Mouse (Mus musculus): Measurements from ENCODE around the gene Arhgap4. TPM values are rescaled to one million over a fixed set of nuclear protein-coding genes. Genes with fewer than 3 reads are reported as not detected.

Arhgap4 gene
- polyA plus RNA-seq, 1 experiment from 2014 or later: 1.7 TPM

- 22% methylated on average over 21 of the region's 26 CpGs for WGBS
Measured at GRCm38 (mm10) chrX:73911156-73911555, 10.5 kb downstream of the Arhgap4 start.

DNA sequence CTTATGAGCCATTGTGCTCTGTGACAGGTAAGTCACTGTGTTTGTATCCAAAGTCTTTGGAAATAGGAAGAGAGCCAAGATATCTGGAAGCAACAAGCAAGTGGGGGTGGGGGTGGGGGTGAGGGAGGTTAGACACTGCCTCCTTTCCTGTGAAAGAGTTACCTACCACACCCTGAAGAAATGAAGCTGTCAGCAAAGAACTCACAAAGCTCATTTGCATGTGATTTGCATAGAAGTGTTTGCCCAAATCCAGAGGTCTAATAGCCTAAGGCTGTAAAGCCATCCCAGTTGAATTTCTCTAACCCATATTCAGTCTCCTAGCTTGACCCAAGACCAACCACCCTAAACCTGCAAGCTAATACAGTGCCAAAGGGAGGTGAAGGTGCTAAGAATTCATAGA is 11.2 kb downstream of the Arhgap4 start:
- H3K4me2 ChIP-seq: no peak overlapping the region

More at GRCm38 (mm10) chrX:73911156-73911555, 10.5 kb downstream of the Arhgap4 start:
- Histone ChIP-seq H3K9ac (no peak overlapping the region), H3K4me1 (peaks cover 6% of the 10 kb centered on the region; the same call in 1 of the 2 replicates), H3K36me3 (ENCODE audit: poor library complexity, severe bottlenecking) (no peaks in the 10 kb centered on the region), H3K4me2 (peak overlapping the region; percentile 49), H3K9me3 (replicated peaks) (no peaks in the 10 kb centered on the region), H3K27me3 (no peaks in the 10 kb centered on the region), H3K4me3 (no peak overlapping the region), H3K27ac (no peak overlapping the region)
- no peak for ATAC-seq

GRCm38 (mm10) chrX:73910049-73910448 is 11.6 kb downstream of the Arhgap4 start:
- Histone ChIP-seq H3K27ac (no peak overlapping the region), H3K4me1 (peaks cover 6% of the 10 kb centered on the region; the same call in 1 of the 2 replicates), H3K4me3 (no peak overlapping the region), H3K4me2 (no peak overlapping the region), H3K9ac (no peak overlapping the region), H3K9me3 (replicated peaks) (no peaks in the 10 kb centered on the region), H3K27me3 (no peaks in the 10 kb centered on the region), H3K36me3 (ENCODE audit: poor library complexity, severe bottlenecking) (no peaks in the 10 kb centered on the region)
- WGBS: 67% methylated on average over 1 of the region's 1 CpGs
- no peak for ATAC-seq

More for the DNA sequence above, 11.2 kb downstream of the Arhgap4 start:
- peaks cover 6% of the 10 kb centered on the region; the same call in 1 of the 2 replicates for H3K4me1 ChIP-seq
- no peak overlapping the region for H3K27ac ChIP-seq
- H3K36me3 ChIP-seq (ENCODE audit: poor library complexity, severe bottlenecking): no peaks in the 10 kb centered on the region
- no peaks in the 10 kb centered on the region for H3K27me3 ChIP-seq
- ATAC-seq: no peak
- no peak overlapping the region for H3K4me3 ChIP-seq
- H3K9ac ChIP-seq: no peak overlapping the region
- no peaks in the 10 kb centered on the region for H3K9me3 ChIP-seq (replicated peaks)

DNA sequence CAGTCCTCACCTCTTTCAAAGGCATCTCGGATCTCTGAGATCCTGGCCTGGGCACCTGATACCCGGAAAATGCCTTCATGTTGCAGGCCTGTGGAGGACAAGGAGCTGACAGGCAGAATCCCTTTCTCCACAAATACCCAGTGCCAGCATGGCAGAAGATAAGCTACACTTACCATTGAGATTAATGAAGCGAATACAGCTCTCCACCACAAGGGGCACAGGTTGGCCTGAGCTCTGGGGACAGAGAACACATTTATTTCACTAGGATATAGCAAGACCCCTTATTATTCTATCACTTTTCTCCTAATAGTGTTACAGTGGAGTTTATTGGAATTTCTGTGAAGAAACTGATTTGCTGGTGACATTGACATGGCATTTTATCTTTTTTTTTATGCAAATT is 23.7 kb downstream of the Arhgap4 start:
- Histone ChIP-seq H3K9me3 (replicated peaks) (no peaks in the 10 kb centered on the region), H3K36me3 (ENCODE audit: poor library complexity, severe bottlenecking) (no peaks in the 10 kb centered on the region)
- WGBS: 74% methylated on average over 3 of the region's 3 CpGs

GRCm38 (mm10) chrX:73895719-73896118 is 26.0 kb downstream of the Arhgap4 start, which contains the start of gene L1cam:
Gene L1cam, minus strand, starts transcription at chrX:73896105.
- H3K9ac ChIP-seq: no peak within 1 kb of the TSS
- H3K27me3 ChIP-seq: no peaks in the 10 kb centered on the region
- WGBS: 25% methylated on average over 2 of the region's 2 CpGs
- H3K27ac ChIP-seq: no peak within 1 kb of the TSS
- no peak within 1 kb of the TSS for H3K4me2 ChIP-seq
- no peak within 1 kb of the TSS for H3K4me3 ChIP-seq
- ATAC-seq: no peak
- H3K4me1 ChIP-seq: no peaks in the 10 kb centered on the region
- no peaks in the 10 kb centered on the region for H3K36me3 ChIP-seq (ENCODE audit: poor library complexity, severe bottlenecking)
- H3K9me3 ChIP-seq (replicated peaks): no peaks in the 10 kb centered on the region

More for the DNA sequence above, 23.7 kb downstream of the Arhgap4 start:
- Histone ChIP-seq H3K9ac (no peak overlapping the region), H3K27me3 (no peaks in the 10 kb centered on the region), H3K4me1 (no peaks in the 10 kb centered on the region), H3K4me2 (no peak overlapping the region), H3K4me3 (no peak overlapping the region), H3K27ac (no peak overlapping the region)
- ATAC-seq: no peak

GRCm38 (mm10) chrX:73892833-73893232 is 28.8 kb downstream of the Arhgap4 start:
- 89% methylated on average over 14 of the region's 14 CpGs for WGBS
- no peak overlapping the region for H3K9ac ChIP-seq
- H3K27ac ChIP-seq: no peak overlapping the region
- no peaks in the 10 kb centered on the region for H3K9me3 ChIP-seq (replicated peaks)
- no peak overlapping the region for H3K4me2 ChIP-seq
- H3K36me3 ChIP-seq (ENCODE audit: poor library complexity, severe bottlenecking): no peaks in the 10 kb centered on the region
- no peaks in the 10 kb centered on the region for H3K4me1 ChIP-seq
- H3K4me3 ChIP-seq: no peak overlapping the region
- no peaks in the 10 kb centered on the region for H3K27me3 ChIP-seq
- ATAC-seq: no peak

- Histone ChIP-seq H3K4me1 (no peaks in the 10 kb centered on the region), H3K9me3 (replicated peaks) (no peaks in the 10 kb centered on the region), H3K27me3 (no peaks in the 10 kb centered on the region), H3K27ac (no peak within 1 kb of the TSS), H3K36me3 (ENCODE audit: poor library complexity, severe bottlenecking) (no peaks in the 10 kb centered on the region), H3K9ac (no peak within 1 kb of the TSS), H3K4me2 (no peak within 1 kb of the TSS), H3K4me3 (no peak within 1 kb of the TSS)
- no peak for ATAC-seq
- 80% methylated on average over 6 of the region's 6 CpGs for WGBS
Measured at GRCm38 (mm10) chrX:73891551-73892152, 30.0 kb downstream of the Arhgap4 start, which contains the start of gene Avpr2. Gene Avpr2, plus strand, starts transcription at chrX:73892102.

DNA sequence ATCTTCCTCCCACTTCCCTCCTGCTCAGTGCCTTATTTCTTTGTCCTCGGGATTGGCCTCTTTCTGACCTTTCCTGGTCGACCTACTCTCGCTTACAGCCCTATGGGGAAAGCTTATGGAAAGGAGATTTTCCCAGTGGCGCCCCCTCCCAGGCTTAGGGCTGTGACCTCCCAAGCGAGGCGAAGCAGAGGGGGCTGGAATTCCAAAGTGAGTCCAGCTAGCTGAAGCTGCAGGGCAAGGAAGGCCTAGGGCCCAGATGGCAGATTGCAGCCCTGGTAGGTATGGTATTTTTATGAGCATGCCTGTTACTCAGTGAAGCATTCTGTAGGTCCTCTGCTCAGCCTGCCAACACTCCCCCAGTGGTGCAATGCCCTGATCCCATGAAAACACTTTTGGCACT is 40.2 kb downstream of the Arhgap4 start:
- Histone ChIP-seq H3K9me3 (replicated peaks) (no peaks in the 10 kb centered on the region), H3K36me3 (ENCODE audit: poor library complexity, severe bottlenecking) (no peaks in the 10 kb centered on the region), H3K27ac (peak overlapping the region; percentile 10; the same call in 1 of the 2 replicates), H3K27me3 (0 out of 2 replicates have a peak, but pooled peaks cover 5% of the 10 kb centered on the region), H3K4me3 (no peak overlapping the region), H3K4me2 (peak overlapping the region; percentile 63), H3K9ac (peak overlapping the region; percentile 73; the same call in 1 of the 2 replicates), H3K4me1 (no peaks in the 10 kb centered on the region; the same call in 1 of the 2 replicates)
- no peak for ATAC-seq
- 28% methylated on average over 6 of the region's 6 CpGs for WGBS

GRCm38 (mm10) chrX:73881036-73881427 is 40.6 kb downstream of the Arhgap4 start:
- ATAC-seq: peak; percentile 36
- Histone ChIP-seq H3K9me3 (replicated peaks) (no peaks in the 10 kb centered on the region), H3K4me2 (peak overlapping the region; percentile 63), H3K36me3 (ENCODE audit: poor library complexity, severe bottlenecking) (no peaks in the 10 kb centered on the region), H3K27me3 (0 out of 2 replicates have a peak, but pooled peaks cover 5% of the 10 kb centered on the region), H3K4me1 (no peaks in the 10 kb centered on the region; the same call in 1 of the 2 replicates), H3K9ac (peak overlapping the region; percentile 73), H3K27ac (peak overlapping the region; percentile 10; the same call in 1 of the 2 replicates), H3K4me3 (peak overlapping the region; percentile 52)
- 25% methylated on average over 16 of the region's 16 CpGs for WGBS

DNA sequence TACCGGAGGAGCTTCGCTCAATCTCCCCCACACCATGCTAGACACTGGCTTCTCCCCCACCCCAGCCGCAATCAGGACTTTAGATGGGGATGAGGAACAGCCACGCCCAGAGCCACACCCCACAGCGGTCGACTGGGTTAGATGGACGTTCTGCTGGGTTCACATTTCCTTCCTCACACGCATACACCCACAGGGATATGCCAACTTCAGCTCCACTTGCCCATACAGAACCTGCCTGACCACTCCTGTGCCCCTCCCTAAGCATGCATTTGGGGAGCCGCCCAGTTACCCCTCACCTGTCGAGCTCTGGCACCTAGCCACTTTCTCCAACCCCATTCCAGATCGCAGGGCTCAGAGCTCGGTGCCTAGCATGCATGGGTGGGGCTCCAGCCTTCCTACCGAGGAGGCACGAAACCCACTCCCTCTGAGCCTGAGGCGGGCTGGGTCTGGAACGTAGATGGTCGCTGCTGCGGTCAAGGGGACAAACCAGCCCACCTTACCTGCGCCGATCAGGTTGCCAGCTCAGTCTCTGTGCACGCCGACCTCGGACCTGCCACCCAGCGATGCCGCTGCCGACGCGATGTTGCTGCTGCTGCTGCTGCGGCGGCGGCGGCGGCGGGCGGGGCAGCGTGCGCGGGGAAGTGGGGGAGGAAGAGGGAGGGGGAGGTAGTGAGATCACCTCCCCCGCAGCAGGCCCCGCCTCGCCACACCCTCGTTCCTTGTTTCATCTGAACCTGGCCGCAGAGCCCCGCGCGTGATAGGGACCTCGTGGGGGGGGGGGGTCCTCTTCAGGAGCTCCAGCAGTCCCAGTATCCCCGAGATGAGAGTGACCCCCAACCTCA is 41.3 kb downstream of the Arhgap4 start:
- Histone ChIP-seq H3K4me1 (no peaks in the 10 kb centered on the region; the same call in 1 of the 2 replicates), H3K4me3 (peak overlapping the region; percentile 52), H3K9me3 (replicated peaks) (no peaks in the 10 kb centered on the region), H3K36me3 (ENCODE audit: poor library complexity, severe bottlenecking) (no peaks in the 10 kb centered on the region), H3K9ac (peak overlapping the region; percentile 73), H3K27me3 (0 out of 2 replicates have a peak, but pooled peaks cover 5% of the 10 kb centered on the region), H3K27ac (peak overlapping the region; percentile 25; the same call in 1 of the 2 replicates), H3K4me2 (peak overlapping the region; percentile 63)
- ATAC-seq: peak; percentile 66
- WGBS: 15% methylated on average over 38 of the region's 48 CpGs

DNA sequence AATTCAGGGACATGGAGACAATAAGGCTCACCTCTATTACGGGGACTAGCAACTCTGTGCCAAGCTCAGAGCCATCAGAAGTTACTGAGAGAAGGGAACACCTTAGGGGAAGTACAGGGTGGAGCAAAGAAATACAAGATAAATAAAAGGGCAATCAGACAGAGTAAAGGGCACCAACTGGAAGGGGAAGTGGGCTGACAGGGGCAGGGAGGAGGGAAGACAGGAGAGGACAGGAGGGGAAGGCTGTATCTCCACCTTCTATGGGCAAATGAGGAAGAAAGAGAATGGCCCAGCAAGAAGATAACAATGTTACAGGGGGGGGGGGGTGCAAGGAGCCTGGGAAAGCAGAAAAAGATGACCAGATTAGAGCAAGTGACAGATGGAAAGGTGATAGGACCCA is 44.7 kb downstream of the Arhgap4 start:
- ATAC-seq: no peak
- peak overlapping the region; percentile 41 for H3K4me2 ChIP-seq
- WGBS: 95% methylated on average over 1 of the region's 1 CpGs

GRCm38 (mm10) chrX:73875881-73876280 is 45.8 kb downstream of the Arhgap4 start:
- WGBS: 66% methylated on average over 2 of the region's 2 CpGs

More for the DNA sequence above, 44.7 kb downstream of the Arhgap4 start:
- H3K9me3 ChIP-seq (replicated peaks): no peaks in the 10 kb centered on the region
- no peak overlapping the region for H3K9ac ChIP-seq
- H3K27me3 ChIP-seq: 0 out of 2 replicates have a peak, but pooled peaks cover 5% of the 10 kb centered on the region
- no peaks in the 10 kb centered on the region for H3K36me3 ChIP-seq (ENCODE audit: poor library complexity, severe bottlenecking)
- H3K4me3 ChIP-seq: 0 out of 2 replicates have a peak overlapping the region, but pooled peaks have one; percentile 0
- no peaks in the 10 kb centered on the region; the same call in 1 of the 2 replicates for H3K4me1 ChIP-seq
- H3K27ac ChIP-seq: no peak overlapping the region

More at GRCm38 (mm10) chrX:73875881-73876280, 45.8 kb downstream of the Arhgap4 start:
- Histone ChIP-seq H3K27ac (no peak overlapping the region), H3K4me2 (peak overlapping the region; percentile 39), H3K4me1 (no peaks in the 10 kb centered on the region; the same call in 1 of the 2 replicates), H3K27me3 (0 out of 2 replicates have a peak, but pooled peaks cover 5% of the 10 kb centered on the region), H3K9me3 (replicated peaks) (no peaks in the 10 kb centered on the region), H3K9ac (no peak overlapping the region), H3K36me3 (ENCODE audit: poor library complexity, severe bottlenecking) (no peaks in the 10 kb centered on the region), H3K4me3 (no peak overlapping the region)
- no peak for ATAC-seq
